Comparison of ENCODE assay signal across 24 mouse cellular contexts in genomic region chr1:193506991-193507390, GRCm38 (mm10).
DNase-seq lines count a peak whose midpoint lies in the region; ATAC-seq lines count a peak whose summit lies in the region.
"Had no signal": no experiment of that assay in that cellular context is flagged by ENCODE, and none has a peak within 500 bp of the region (broad histone marks: within the 10 kb centered on the region; RNA-seq: fewer than 3 reads in every experiment).

No protein-coding gene starts in this region.

- H3K9me3 ChIP-seq in liver, embryonic 12.5 days (replicated peaks) = no peaks in the 10 kb centered on the region
- no peaks in the 10 kb centered on the region for H3K9me3 ChIP-seq in embryonic facial prominence, embryonic 15.5 days (replicated peaks)
- H3K9me3 ChIP-seq in intestine, embryonic 16.5 days (ENCODE audit: control insufficient read depth, low read length) = no peaks in the 10 kb centered on the region
- no peaks in the 10 kb centered on the region for H3K9me3 ChIP-seq in midbrain, embryonic 16.5 days (replicated peaks; ENCODE audit: control insufficient read depth, low read length, poor library complexity, severe bottlenecking)
- H3K9me3 ChIP-seq: hindbrain, embryonic 13.5 days; megakaryocyte, embryonic 14.5 days; midbrain, embryonic 15.5 days had no signal

- no peaks in the 10 kb centered on the region for H3K36me3 ChIP-seq in liver, embryonic 12.5 days
- no peaks in the 10 kb centered on the region for H3K36me3 ChIP-seq in embryonic facial prominence, embryonic 15.5 days
- H3K36me3 ChIP-seq in intestine, embryonic 16.5 days (ENCODE audit: control insufficient read depth, insufficient read depth, low read length) = no peaks in the 10 kb centered on the region
- no peaks in the 10 kb centered on the region for H3K36me3 ChIP-seq in midbrain, embryonic 16.5 days (ENCODE audit: control insufficient read depth, insufficient read depth, low read length)
- H3K36me3 ChIP-seq: hindbrain, embryonic 13.5 days; midbrain, embryonic 15.5 days had no signal

- peaks cover 5% of the 10 kb centered on the region for H3K4me1 ChIP-seq in liver, embryonic 12.5 days
- H3K4me1 ChIP-seq in embryonic facial prominence, embryonic 15.5 days = peaks cover 12% of the 10 kb centered on the region; the same call in 1 of the 2 replicates
- peaks cover 20% of the 10 kb centered on the region for H3K4me1 ChIP-seq in intestine, embryonic 16.5 days (ENCODE audit: control insufficient read depth, insufficient read depth, low read length)
- H3K4me1 ChIP-seq in midbrain, embryonic 16.5 days (ENCODE audit: control insufficient read depth, insufficient read depth, low read length) = peaks cover 4% of the 10 kb centered on the region
- H3K4me1 ChIP-seq: megakaryocyte, embryonic 14.5 days had no signal

- no peak overlapping the region for H3K9ac ChIP-seq in liver, embryonic 12.5 days
- peak overlapping the region; percentile 28 for H3K9ac ChIP-seq in embryonic facial prominence, embryonic 15.5 days
- H3K9ac ChIP-seq in intestine, embryonic 16.5 days (ENCODE audit: low read depth, low read length) = no peak overlapping the region
- no peak overlapping the region for H3K9ac ChIP-seq in midbrain, embryonic 16.5 days (ENCODE audit: low read depth, low read length)
- H3K9ac ChIP-seq: forebrain, postnatal 0 days; hindbrain, embryonic 13.5 days; midbrain, embryonic 15.5 days had no signal

- H3K4me3 ChIP-seq in liver, embryonic 12.5 days = no peak overlapping the region
- peak overlapping the region; percentile 40 for H3K4me3 ChIP-seq in embryonic facial prominence, embryonic 15.5 days (replicated peaks)
- no peak overlapping the region for H3K4me3 ChIP-seq in intestine, embryonic 16.5 days (ENCODE audit: low read length)
- H3K4me3 ChIP-seq in midbrain, embryonic 16.5 days (ENCODE audit: low read depth, low read length) = no peak overlapping the region
- H3K4me3 ChIP-seq: hindbrain, embryonic 13.5 days; megakaryocyte, embryonic 14.5 days; midbrain, embryonic 15.5 days; myocyte had no signal

- WGBS in liver, embryonic 12.5 days (ENCODE audit: insufficient replicate concordance) = 39% methylated on average over 3 of the region's 3 CpGs
- 65% methylated on average over 3 of the region's 3 CpGs for WGBS in embryonic facial prominence, embryonic 15.5 days
- WGBS in intestine, embryonic 16.5 days = 67% methylated on average over 3 of the region's 3 CpGs
- 73% methylated on average over 3 of the region's 3 CpGs for WGBS in midbrain, embryonic 16.5 days

- H3K4me2 ChIP-seq in liver, embryonic 12.5 days = no peak overlapping the region
- peak overlapping the region; percentile 38 for H3K4me2 ChIP-seq in embryonic facial prominence, embryonic 15.5 days (replicated peaks)
- no peak overlapping the region for H3K4me2 ChIP-seq in intestine, embryonic 16.5 days (ENCODE audit: low read depth, low read length)
- H3K4me2 ChIP-seq in midbrain, embryonic 16.5 days (ENCODE audit: low read length) = no peak overlapping the region
- H3K4me2 ChIP-seq: hindbrain, embryonic 13.5 days; midbrain, embryonic 15.5 days had no signal

- no peak for DNase-seq in liver
- DNase-seq: adrenal gland, postnatal 14 days; cerebellum, adult 8-10 months; cerebellum, postnatal 36 days; embryo, embryonic 11 days; forebrain, postnatal 0 days; gastrocnemius, postnatal 36 days; heart, postnatal 36 days; kidney, adult 18-20 months; kidney, postnatal 4 days; layer of hippocampus, adult 9-11 months; left cerebral cortex, postnatal 4 days; lung, adult 2 months; right cerebral cortex, adult 18-20 months had no signal

- peak; percentile 41; the same call in 1 of the 2 replicates for ATAC-seq in liver, embryonic 12.5 days
- ATAC-seq in embryonic facial prominence, embryonic 15.5 days (ENCODE audit: insufficient number of reproducible peaks, low FRiP score, low TSS enrichment, low read depth) = no peak
- peak; percentile 70 for ATAC-seq in megakaryocyte-erythroid progenitor cell, adult 5-6 weeks (replicated peaks; ENCODE audit: low FRiP score, low TSS enrichment, poor library complexity, severe bottlenecking)
- ATAC-seq in activated CD4-positive, CD25-positive, alpha-beta regulatory T cell, adult 4 months = no peak
- ATAC-seq in intestine, embryonic 16.5 days = no peak
- no peak for ATAC-seq in midbrain, embryonic 16.5 days
- ATAC-seq: forebrain, postnatal 0 days; midbrain, embryonic 15.5 days had no signal

- H3K27ac ChIP-seq in liver, embryonic 12.5 days = no peak overlapping the region
- peak overlapping the region; percentile 88 for H3K27ac ChIP-seq in embryonic facial prominence, embryonic 15.5 days (replicated peaks)
- H3K27ac ChIP-seq in intestine, embryonic 16.5 days (ENCODE audit: low read length) = no peak overlapping the region
- H3K27ac ChIP-seq in midbrain, embryonic 16.5 days (ENCODE audit: low read length) = no peak overlapping the region
- H3K27ac ChIP-seq: hindbrain, embryonic 13.5 days; midbrain, embryonic 15.5 days had no signal

- H3K27me3 ChIP-seq in liver, embryonic 12.5 days (replicated peaks) = peaks cover 8% of the 10 kb centered on the region
- no peaks in the 10 kb centered on the region for H3K27me3 ChIP-seq in embryonic facial prominence, embryonic 15.5 days
- no peaks in the 10 kb centered on the region for H3K27me3 ChIP-seq in intestine, embryonic 16.5 days (replicated peaks; ENCODE audit: control insufficient read depth, insufficient read depth, low read length)
- H3K27me3 ChIP-seq in midbrain, embryonic 16.5 days (ENCODE audit: control insufficient read depth, insufficient read depth, low read depth, low read length) = no peaks in the 10 kb centered on the region
- H3K27me3 ChIP-seq: midbrain, embryonic 15.5 days had no signal

Comparison
In these comparisons a context has a peak if more than half of its experiments do, and no peak if none do; other contexts are left out.
1. ATAC-seq: peak in liver, embryonic 12.5 days (single experiment) and megakaryocyte-erythroid progenitor cell, adult 5-6 weeks (single experiment); none in embryonic facial prominence, embryonic 15.5 days (single experiment), activated CD4-positive, CD25-positive, alpha-beta regulatory T cell, adult 4 months (single experiment), intestine, embryonic 16.5 days (single experiment) and midbrain, embryonic 16.5 days (single experiment).